Mouse (Mus musculus): ENCODE results near the gene Slc25a44. TPM values are rescaled to one million over a fixed set of nuclear protein-coding genes. Genes with fewer than 3 reads are reported as not detected.
"Not testable (repeated sequence)": the region's sequence is repeated elsewhere in the genome, so short reads cannot be mapped to it uniquely, and the experiment has no call there.

Slc25a44 gene
- polyA plus RNA-seq, 1 experiment = 25.4 TPM

DNA sequence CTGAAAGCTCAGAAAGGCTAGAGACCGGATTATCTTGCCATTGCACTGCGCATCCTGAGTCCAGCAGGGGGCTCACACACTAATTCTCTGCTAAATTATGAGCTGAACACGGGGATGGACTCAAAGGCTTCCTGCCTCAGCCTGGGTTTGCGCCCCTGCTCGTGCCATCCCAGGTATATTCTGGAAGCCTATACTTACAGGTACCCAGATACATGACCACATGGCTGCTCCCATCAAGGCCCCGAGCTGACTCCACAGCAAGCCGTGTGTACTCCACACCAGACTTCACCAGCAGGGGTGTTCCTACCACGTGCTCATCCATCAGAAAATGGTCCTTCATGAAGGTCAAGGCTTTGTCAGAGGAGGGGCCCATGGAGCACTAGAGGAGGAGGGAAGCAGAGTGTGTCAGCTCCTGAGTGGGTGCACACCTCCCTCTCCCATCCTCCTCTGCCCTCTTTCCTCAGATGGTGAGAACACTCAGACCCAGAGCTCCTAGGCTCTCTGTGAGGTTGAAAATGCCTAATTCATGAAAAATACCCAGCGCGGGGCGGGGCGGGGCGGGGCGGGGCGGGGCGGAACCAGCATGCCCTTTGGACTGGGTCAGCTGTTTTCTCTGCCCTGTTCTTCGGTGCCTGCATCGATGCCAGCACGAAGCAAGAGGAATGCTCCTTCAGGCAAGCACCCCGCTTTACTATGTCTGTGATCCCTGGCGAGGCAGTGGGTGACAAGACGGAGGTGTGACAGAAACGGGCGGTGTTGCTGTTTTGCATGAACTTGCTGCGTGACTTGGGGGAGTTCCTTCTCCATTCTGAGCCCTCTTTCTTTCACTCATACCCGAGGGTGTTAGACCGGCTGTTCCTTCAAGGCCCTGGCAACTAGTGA lies 15.8 kb upstream of the Slc25a44 start:
- 22% methylated on average over 27 of the region's 27 CpGs for WGBS
- Histone ChIP-seq H3K4me3 (replicated peaks; ENCODE audit: extremely low read depth, low read depth, low read length) (peak overlapping the region; percentile 10), H3K4me1 (ENCODE audit: control insufficient read depth, insufficient read depth, low read length) (peaks cover 4% of the 10 kb centered on the region)
- TF ChIP-seq POLR2A (IDR thresholded peaks at IDR 0.05; ENCODE audit: borderline replicate concordance, extremely low read depth, low read depth, low read length) = no peak
- peak; percentile 52 for TF ChIP-seq CTCF (IDR thresholded peaks at IDR 0.05; ENCODE audit: insufficient read depth, low read length)
- no peak for DNase-seq

DNA sequence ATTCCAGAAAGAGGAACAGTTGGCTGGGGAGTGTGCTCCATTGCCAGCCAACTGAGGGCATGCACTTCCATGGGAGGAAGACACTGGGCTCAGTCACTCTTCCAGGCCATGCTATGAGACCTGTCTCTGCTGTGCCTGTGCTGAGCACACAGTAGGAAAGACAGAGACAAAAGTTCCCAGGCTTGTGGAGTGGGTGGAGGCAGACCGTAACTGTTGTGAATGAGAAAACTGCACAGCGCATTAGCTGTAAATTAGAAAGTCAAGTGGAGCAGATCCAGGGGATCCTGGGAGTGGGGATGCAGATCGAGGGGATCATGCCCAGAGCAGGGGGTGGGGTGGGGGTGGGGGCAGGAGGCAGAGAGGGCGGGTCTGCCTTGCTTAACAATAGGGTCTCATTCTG lies 14.6 kb upstream of the Slc25a44 start:
- no peak for TF ChIP-seq POLR2A (IDR thresholded peaks at IDR 0.05; ENCODE audit: borderline replicate concordance, extremely low read depth, low read depth, low read length)
- no peak for TF ChIP-seq CTCF (IDR thresholded peaks at IDR 0.05; ENCODE audit: insufficient read depth, low read length)
- DNase-seq = no peak
- peaks cover 4% of the 10 kb centered on the region for H3K4me1 ChIP-seq (ENCODE audit: control insufficient read depth, insufficient read depth, low read length)
- WGBS = 71% methylated on average over 4 of the region's 4 CpGs
- no peak overlapping the region for H3K4me3 ChIP-seq (replicated peaks; ENCODE audit: extremely low read depth, low read depth, low read length)

DNA sequence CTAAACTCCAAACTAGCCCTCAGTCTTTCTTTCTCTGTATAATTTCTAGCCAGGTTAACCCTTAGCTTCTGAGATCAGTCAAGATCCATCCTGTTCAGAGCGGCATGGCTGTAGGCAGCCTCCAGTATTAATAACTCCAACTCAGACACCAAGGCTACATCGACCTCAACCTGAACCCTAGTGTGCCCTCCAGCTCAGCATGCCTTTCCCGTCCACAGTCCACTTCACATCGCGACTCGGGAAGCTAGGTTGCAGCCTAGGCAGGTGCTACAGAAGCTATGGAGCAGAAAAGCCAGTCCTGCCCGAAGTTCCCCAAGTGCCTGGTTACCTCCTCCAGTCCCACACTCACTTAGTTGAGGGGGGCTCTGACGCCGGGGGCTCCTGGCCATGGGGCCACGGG lies 12.5 kb upstream of the Slc25a44 start:
- Histone ChIP-seq H3K4me3 (replicated peaks; ENCODE audit: extremely low read depth, low read depth, low read length) (no peak overlapping the region), H3K4me1 (ENCODE audit: control insufficient read depth, insufficient read depth, low read length) (peaks cover 4% of the 10 kb centered on the region)
- TF ChIP-seq CTCF (IDR thresholded peaks at IDR 0.05; ENCODE audit: insufficient read depth, low read length) (no peak), POLR2A (IDR thresholded peaks at IDR 0.05; ENCODE audit: borderline replicate concordance, extremely low read depth, low read depth, low read length) (no peak)
- no peak for DNase-seq
- WGBS = 78% methylated on average over 10 of the region's 10 CpGs

DNA sequence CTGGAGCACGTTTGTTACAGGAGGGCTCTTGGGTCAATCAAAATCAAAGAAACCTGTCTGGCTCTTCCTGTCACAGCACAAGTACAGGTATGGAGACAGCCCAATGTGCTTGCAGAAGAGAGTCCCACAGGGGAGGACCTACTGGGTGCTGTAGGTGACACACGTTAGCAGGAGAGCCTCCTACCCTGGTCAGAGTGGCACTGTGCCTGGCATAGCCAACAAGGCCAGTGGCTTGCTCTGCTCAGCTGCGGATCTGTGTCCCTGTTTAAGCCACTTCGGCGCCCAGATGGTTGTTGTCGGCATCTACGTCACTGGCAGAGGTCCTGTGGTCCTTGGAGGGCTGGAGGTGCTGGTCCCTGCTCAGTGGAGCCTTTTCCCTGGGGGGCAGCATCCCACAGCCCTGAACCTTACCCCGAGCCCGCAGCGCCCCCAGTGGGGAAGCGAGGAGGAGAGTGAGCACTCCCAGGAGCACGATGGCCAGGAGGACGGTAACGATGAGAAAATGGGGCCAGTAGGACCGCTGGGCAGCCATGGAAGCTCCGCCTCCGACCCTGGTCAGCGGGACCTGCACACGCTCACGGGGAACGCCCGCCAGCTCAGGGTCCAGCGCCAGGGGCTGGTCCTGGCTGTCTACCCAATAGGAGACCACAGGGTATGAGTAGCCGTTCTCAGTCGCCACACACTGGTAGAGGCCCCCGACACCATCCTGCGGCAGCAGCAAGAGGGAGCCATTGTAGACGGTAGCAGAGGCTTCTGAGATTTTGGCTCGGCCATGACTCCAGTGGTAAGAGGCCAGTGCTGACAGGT lies 11.7 kb upstream of the Slc25a44 start:
- peak; percentile 42 for DNase-seq
- TF ChIP-seq POLR2A (IDR thresholded peaks at IDR 0.05; ENCODE audit: borderline replicate concordance, extremely low read depth, low read depth, low read length) = no peak
- TF ChIP-seq CTCF (IDR thresholded peaks at IDR 0.05; ENCODE audit: insufficient read depth, low read length) = 0 out of 2 replicates have a peak, but pooled peaks have one; percentile 19
- Histone ChIP-seq H3K4me3 (replicated peaks; ENCODE audit: extremely low read depth, low read depth, low read length) (no peak overlapping the region), H3K4me1 (ENCODE audit: control insufficient read depth, insufficient read depth, low read length) (peaks cover 4% of the 10 kb centered on the region)
- 20% methylated on average over 29 of the region's 29 CpGs for WGBS

DNA sequence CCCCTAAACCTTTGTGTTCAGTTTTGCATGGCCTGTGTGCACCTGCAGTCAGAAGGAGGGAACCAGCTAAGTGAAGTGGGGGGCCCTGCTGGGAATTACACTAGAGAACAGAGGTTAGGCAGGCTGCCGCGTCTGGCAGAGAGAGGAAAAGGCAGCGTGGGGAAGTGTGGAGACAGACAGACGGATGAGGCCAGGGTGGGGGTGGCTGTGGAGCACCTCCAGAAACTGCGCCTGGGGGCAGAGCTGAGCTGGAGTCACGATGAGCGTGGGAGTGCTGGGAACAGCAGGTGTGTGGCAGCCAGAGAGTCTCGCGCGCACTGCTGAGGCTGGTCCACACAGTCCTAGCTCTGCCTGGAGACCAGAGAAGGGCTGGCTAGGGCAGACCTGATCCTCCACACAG lies 10.6 kb upstream of the Slc25a44 start:
- 67% methylated on average over 10 of the region's 10 CpGs for WGBS
- H3K4me1 ChIP-seq (ENCODE audit: control insufficient read depth, insufficient read depth, low read length) = peaks cover under 1% of the 10 kb centered on the region
- DNase-seq = no peak
- H3K4me3 ChIP-seq (replicated peaks; ENCODE audit: extremely low read depth, low read depth, low read length) = no peak overlapping the region
- TF ChIP-seq POLR2A (IDR thresholded peaks at IDR 0.05; ENCODE audit: borderline replicate concordance, extremely low read depth, low read depth, low read length) (no peak), CTCF (IDR thresholded peaks at IDR 0.05; ENCODE audit: insufficient read depth, low read length) (no peak)

DNA sequence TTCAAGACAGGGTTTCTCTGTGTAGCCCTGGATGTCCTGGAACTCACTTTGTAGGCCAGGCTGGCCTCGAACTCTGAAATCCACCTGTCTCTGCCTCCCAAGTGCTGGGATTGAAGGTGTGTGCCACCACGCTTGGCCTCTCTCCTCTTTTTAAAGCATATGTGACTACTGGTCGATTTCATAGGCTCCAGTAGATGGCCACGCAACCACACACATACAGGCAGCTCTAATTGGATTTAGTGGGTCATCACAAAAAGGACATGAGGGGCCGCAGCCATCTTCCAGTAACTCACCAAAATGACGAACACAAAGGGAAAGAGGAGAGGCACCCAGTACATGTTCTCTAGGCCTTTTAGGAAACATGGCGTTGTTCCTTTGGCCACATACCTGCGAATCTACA lies 3.7 kb upstream of the Slc25a44 start:
- H3K4me1 ChIP-seq (ENCODE audit: control insufficient read depth, insufficient read depth, low read length); DNase-seq; H3K4me3 ChIP-seq (replicated peaks; ENCODE audit: extremely low read depth, low read depth, low read length): not testable (repeated sequence)
- 67% methylated on average over 8 of the region's 8 CpGs for WGBS

DNA sequence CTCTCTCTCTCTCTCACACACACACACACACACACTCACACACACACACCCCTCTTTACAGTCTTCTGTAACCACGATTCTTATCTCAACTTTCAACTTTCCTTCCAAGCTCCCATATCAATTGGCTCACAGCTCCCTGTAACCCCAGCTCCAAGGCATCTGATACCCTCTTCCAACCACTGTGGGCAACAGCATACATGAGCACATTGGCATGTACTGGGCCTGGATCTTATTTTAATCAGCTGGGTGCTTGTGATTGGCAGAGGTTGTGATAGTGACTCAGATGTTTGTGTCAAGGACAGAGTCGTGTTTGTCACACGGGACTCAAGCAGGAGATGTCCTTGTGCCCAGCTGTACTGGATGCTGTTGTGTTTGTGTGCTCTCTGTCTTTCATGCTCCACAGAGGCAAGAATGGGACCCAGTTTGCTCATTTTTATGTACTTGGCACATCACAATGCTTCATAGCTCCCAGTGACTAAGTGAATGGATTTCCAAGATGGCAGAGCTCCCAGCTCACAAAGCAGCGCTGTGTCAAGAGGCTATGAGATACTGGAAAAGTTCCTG lies 2.5 kb upstream of the Slc25a44 start:
- no peak for DNase-seq
- peaks cover 4% of the 10 kb centered on the region; the same call in 1 of the 2 replicates for H3K4me1 ChIP-seq (ENCODE audit: control insufficient read depth, insufficient read depth, low read length)
- TF ChIP-seq CTCF (IDR thresholded peaks at IDR 0.05; ENCODE audit: insufficient read depth, low read length) = no peak
- TF ChIP-seq POLR2A (IDR thresholded peaks at IDR 0.05; ENCODE audit: borderline replicate concordance, extremely low read depth, low read depth, low read length) = no peak
- no peak overlapping the region for H3K4me3 ChIP-seq (replicated peaks; ENCODE audit: extremely low read depth, low read depth, low read length)
- 64% methylated on average over 4 of the region's 4 CpGs for WGBS

DNA sequence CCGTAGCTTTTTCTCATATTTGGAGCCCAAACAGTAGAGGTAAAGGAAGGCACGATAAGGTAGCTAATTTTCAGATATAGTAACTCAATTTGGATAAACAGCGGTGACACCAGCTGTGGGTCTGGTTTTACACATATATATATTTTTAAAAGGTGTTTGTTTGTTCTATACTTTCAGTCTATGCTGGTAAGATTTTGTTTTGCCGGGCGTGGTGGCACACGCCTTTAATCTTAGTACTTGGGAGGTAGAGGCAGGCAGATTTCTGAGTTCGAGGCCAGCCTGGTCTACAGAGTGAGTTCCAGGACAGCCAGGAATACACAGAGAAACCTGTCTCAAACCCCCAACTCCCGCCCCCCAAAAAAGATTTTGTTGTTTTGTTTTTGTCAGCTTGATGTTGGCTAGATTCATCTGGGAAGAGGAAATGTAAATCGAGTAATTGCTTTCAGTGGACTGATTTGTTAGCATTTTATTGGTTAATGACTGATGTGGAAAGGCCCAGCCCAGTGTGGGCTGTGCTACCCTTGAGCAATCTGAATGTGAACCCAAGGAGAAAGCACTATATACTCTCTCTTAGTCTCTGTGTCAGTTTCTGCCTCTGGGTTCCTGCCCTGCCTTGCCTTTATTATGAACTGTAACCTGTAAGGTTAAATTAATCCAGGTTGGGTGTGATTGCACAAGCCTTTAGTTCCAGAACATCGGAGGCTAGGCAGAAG lies 925 bp upstream of the Slc25a44 start:
- WGBS = 79% methylated on average over 10 of the region's 10 CpGs

DNA sequence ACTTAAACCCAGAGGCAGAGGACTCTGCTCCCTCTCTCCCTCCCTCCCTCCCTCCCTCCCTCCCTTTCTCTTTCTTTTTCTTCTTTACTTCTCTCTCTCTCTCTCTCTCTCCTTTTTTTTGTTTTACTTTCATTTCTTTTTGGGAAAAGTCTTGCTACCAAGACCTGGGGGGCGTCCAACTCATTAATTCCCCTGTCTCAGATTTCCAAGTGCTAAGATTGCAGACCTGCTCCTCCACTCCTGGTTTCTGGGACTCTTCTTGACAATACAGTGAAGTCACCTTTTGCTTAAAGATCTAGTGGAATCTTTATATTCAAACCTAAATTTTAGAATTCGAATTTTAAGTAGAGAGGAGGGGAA lies 371 bp upstream of the Slc25a44 start:
- no peak for DNase-seq
- WGBS = 5% methylated on average over 2 of the region's 2 CpGs
- TF ChIP-seq POLR2A (IDR thresholded peaks at IDR 0.05; ENCODE audit: borderline replicate concordance, extremely low read depth, low read depth, low read length) = no peak
- no peak for TF ChIP-seq CTCF (IDR thresholded peaks at IDR 0.05; ENCODE audit: insufficient read depth, low read length)
- no peak overlapping the region for H3K4me3 ChIP-seq (replicated peaks; ENCODE audit: extremely low read depth, low read depth, low read length)
- peaks cover 4% of the 10 kb centered on the region; the same call in 1 of the 2 replicates for H3K4me1 ChIP-seq (ENCODE audit: control insufficient read depth, insufficient read depth, low read length)

More for the DNA sequence above, 925 bp upstream of the Slc25a44 start:
- H3K4me1 ChIP-seq (ENCODE audit: control insufficient read depth, insufficient read depth, low read length) = peaks cover 4% of the 10 kb centered on the region; the same call in 1 of the 2 replicates
- H3K4me3 ChIP-seq (replicated peaks; ENCODE audit: extremely low read depth, low read depth, low read length) = no peak overlapping the region
- TF ChIP-seq POLR2A (IDR thresholded peaks at IDR 0.05; ENCODE audit: borderline replicate concordance, extremely low read depth, low read depth, low read length) = no peak
- TF ChIP-seq CTCF (IDR thresholded peaks at IDR 0.05; ENCODE audit: insufficient read depth, low read length) = no peak
- no peak for DNase-seq

All from lung, adult 2 months (tissue).